Mouse (Mus musculus) liver, embryonic 14.5 days (tissue): ENCODE measurements around the gene Ltbp3. TPM values are rescaled to one million over a fixed set of nuclear protein-coding genes. Genes with fewer than 3 reads are reported as not detected.

Experiments used
- ATAC-seq: fragments of 200-750 bp; cut with Nextera tagmentation; 2 replicates; pipeline ENCODE4 v1.8.0; 2017; ENCODE audit warnings: moderate number of reproducible peaks, mild to moderate bottlenecking, moderate library complexity; ENCODE audit not compliant: insufficient read depth
- DNase-seq, 3 experiments: peaks; one replicate each; pipeline ENCODE4 v3.0.0-alpha.2; 2012 to 2013; ENCODE audit warnings: low read depth in 3 of 3, low spot score in 3 of 3
- H3K27ac ChIP-seq: fragments of 300-500 bp; sonication (generic); 2 replicates; pipeline ENCODE4 v1.5.1; 2014; ENCODE audit warnings: moderate library complexity, mild to moderate bottlenecking, control low read depth, inconsistent platforms
- H3K27me3 ChIP-seq: fragments of 300-500 bp; sonication (generic); 2 replicates; pipeline ENCODE4 v1.6.1; 2014; ENCODE audit warnings: mild to moderate bottlenecking, low read length, moderate library complexity; ENCODE audit not compliant: control insufficient read depth, insufficient read depth
- H3K36me3 ChIP-seq: fragments of 300-500 bp; sonication (generic); replicated peaks from 2 replicates; pipeline ENCODE4 v1.6.1; 2014; ENCODE audit warnings: low read depth; ENCODE audit not compliant: control insufficient read depth, insufficient read depth
- H3K4me1 ChIP-seq, 2 experiments: fragments of 200-500 bp in 1 of 2; fragments of 300-500 bp in 1 of 2; sonication (generic) in 1 of 2; replicated peaks; 2 replicates each; pipeline ENCODE4 v1.6.1; 2012 to 2014; ENCODE audit warnings: antibody characterized with exemption in 1 of 2, inconsistent platforms in 1 of 2, low read length in 1 of 2; ENCODE audit not compliant: control insufficient read depth in 2 of 2, insufficient read depth in 2 of 2
- H3K4me2 ChIP-seq: fragments of 300-500 bp; sonication (generic); 2 replicates; pipeline ENCODE4 v1.6.1; 2014; ENCODE audit warnings: low read depth, mild to moderate bottlenecking, control low read depth, moderate library complexity
- H3K4me3 ChIP-seq, 2 experiments: fragments of 200-500 bp in 1 of 2; fragments of 300-500 bp in 1 of 2; sonication (generic) in 1 of 2; 2 replicates each; pipeline ENCODE4 v1.5.1; 2012 to 2014; ENCODE audit warnings: low read depth in 2 of 2, low read length in 2 of 2, mild to moderate bottlenecking in 2 of 2, control low read depth in 1 of 2, inconsistent platforms in 1 of 2, moderate library complexity in 1 of 2; ENCODE audit not compliant: insufficient read depth in 1 of 2
- H3K9ac ChIP-seq: fragments of 300-500 bp; sonication (generic); replicated peaks from 2 replicates; pipeline ENCODE4 v1.6.1; 2014; ENCODE audit warnings: mild to moderate bottlenecking, control low read depth, moderate library complexity
- H3K9me3 ChIP-seq: fragments of 300-500 bp; sonication (generic); 2 replicates; pipeline ENCODE4 v1.6.1; 2016; ENCODE audit warnings: low read length, mixed read lengths; ENCODE audit not compliant: control insufficient read depth
- CTCF ChIP-seq: IDR thresholded peaks from 2 replicates; pipeline ENCODE4 v1.5.1; 2016; ENCODE audit warnings: antibody characterized with exemption, low read depth, control low read depth
- EP300 ChIP-seq: IDR thresholded peaks from 2 replicates; pipeline ENCODE4 v1.6.1; 2016; ENCODE audit warnings: antibody characterized with exemption, low read depth
- WGBS: fragments of 180-500 bp; shearing (Covaris S2); extraction: QIAGEN DNeasy Blood & Tissue Kit; methylation state at CpG from one replicate; pipeline ENCODE4 v1.1.7; 2014; ENCODE audit not compliant: insufficient replicate concordance; 5-methylcytosine and 5-hydroxymethylcytosine counted together
- polyA plus RNA-seq, 2 experiments: library from polyadenylated mRNA; depleted of rRNA in 1 of 2; stranded (reverse) in 1 of 2; unstranded in 1 of 2; fragments of >200 nt; fragmentation: Nextera tagmentation in 1 of 2; extraction: Ambion mirVana in 1 of 2; gene quantifications; 2 replicates each; pipeline versions ENCODE4 v1.2.1 to v1.2.3; 2012 to 2014

The Ltbp3 gene
- polyA plus RNA-seq, 2 experiments, result 1.6 to 2.1 TPM

GRCm38 (mm10) chr19:5731264-5731978, 9.3 kb upstream of the Ltbp3 start:
- H3K9ac ChIP-seq, result peak overlapping the region; percentile 50
- H3K27me3 ChIP-seq, result peaks cover 6% of the 10 kb centered on the region
- ATAC-seq (peak; percentile 42), DNase-seq (peak; percentile 78 to 83 (median 82))
- no peaks in the 10 kb centered on the region for H3K9me3 ChIP-seq
- H3K27ac ChIP-seq, result no peak overlapping the region; the same call in 1 of the 2 replicates
- peak overlapping the region; percentile 95 for H3K4me2 ChIP-seq
- WGBS, result 1% methylated on average over 47 of the region's 47 CpGs
- H3K36me3 ChIP-seq, result no peaks in the 10 kb centered on the region; the same call in 1 of the 2 replicates
- peak overlapping the region; percentile 62 to 80 for H3K4me3 ChIP-seq
- peaks cover 26 to 32% of the 10 kb centered on the region in 2 experiments for H3K4me1 ChIP-seq
- TF ChIP-seq EP300 (peak; percentile 10; the same call in 1 of the 2 replicates), CTCF (no peak)

DNA sequence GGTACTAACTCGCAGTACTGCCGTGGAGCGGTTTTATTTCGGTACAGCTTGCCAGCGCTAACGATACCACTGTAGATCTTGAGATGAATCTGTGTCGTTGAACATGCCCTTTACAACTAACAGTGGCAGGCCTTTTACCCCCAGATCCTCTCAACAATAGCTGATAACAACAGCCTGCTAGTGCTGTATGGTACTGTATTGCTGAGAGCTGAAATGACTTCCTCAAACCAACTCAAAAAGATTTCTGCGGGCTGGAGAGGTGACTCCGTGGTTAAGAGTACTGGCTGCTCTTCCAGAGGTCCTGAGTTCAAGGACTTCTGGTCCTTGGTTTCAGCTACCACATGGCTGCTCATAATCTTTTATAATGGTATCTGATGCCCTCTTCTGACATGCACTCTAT, 6.4 kb upstream of the Ltbp3 start:
- WGBS, result 59% methylated on average over 9 of the region's 9 CpGs
- Histone ChIP-seq H3K27me3 (peaks cover 12% of the 10 kb centered on the region), H3K4me1 (peaks cover 14 to 18% of the 10 kb centered on the region in 2 experiments), H3K9me3 (no peaks in the 10 kb centered on the region), H3K4me3 (no peak overlapping the region), H3K4me2 (no peak overlapping the region), H3K9ac (no peak overlapping the region), H3K36me3 (no peaks in the 10 kb centered on the region; the same call in 1 of the 2 replicates), H3K27ac (no peak overlapping the region)
- DNase-seq (no peak), ATAC-seq (no peak)
- no peak for TF ChIP-seq EP300

DNA sequence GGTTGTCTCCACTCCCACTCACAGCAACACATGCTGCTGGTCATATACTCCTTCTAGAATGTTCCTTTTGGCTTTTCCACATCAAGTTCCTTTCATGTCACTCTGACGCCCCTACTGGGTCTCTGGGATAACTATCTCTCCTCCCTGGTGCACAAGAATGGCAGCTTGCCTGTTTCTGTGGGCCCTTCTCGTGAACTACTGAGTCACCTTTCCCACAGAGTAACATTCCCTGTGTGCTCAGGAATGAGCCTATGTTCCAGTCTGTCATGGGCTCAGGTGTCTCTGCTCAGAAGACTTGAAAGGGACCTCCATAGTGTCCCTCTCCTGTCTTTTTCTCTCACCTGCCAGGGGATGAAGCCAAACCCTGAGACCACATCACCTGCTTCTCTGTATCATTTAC, 1.3 kb upstream of the Ltbp3 start:
- no peak overlapping the region for H3K4me2 ChIP-seq
- ATAC-seq (no peak), DNase-seq (no peak)
- H3K9me3 ChIP-seq, result no peaks in the 10 kb centered on the region
- no peak overlapping the region for H3K27ac ChIP-seq
- H3K27me3 ChIP-seq, result peaks cover 61% of the 10 kb centered on the region
- no peak overlapping the region for H3K9ac ChIP-seq
- no peak overlapping the region for H3K4me3 ChIP-seq
- 48% methylated on average over 2 of the region's 2 CpGs for WGBS
- no peaks in the 10 kb centered on the region for H3K4me1 ChIP-seq
- H3K36me3 ChIP-seq, result no peaks in the 10 kb centered on the region
- no peak for TF ChIP-seq CTCF
- TF ChIP-seq EP300, result no peak

- H3K27me3 ChIP-seq, result peaks cover 79% of the 10 kb centered on the region
- TF ChIP-seq EP300 (no peak), CTCF (no peak)
- no peak overlapping the region for H3K27ac ChIP-seq
Measured at GRCm38 (mm10) chr19:5741641-5742240, 1.0 kb downstream of the Ltbp3 start.

GRCm38 (mm10) chr19:5742241-5742641, 1.5 kb downstream of the Ltbp3 start:
- H3K9ac ChIP-seq, result no peak overlapping the region
- H3K4me3 ChIP-seq, result peak overlapping the region; percentile 30 to 37; a peak in 3 of 4 replicates
- no peak for DNase-seq
- H3K27ac ChIP-seq, result no peak overlapping the region
- H3K27me3 ChIP-seq, result peaks cover 82% of the 10 kb centered on the region
- H3K4me2 ChIP-seq, result peak overlapping the region; percentile 65
- WGBS, result 10% methylated on average over 32 of the region's 32 CpGs
- no peaks in the 10 kb centered on the region for H3K36me3 ChIP-seq
- no peaks in the 10 kb centered on the region for H3K9me3 ChIP-seq
- ATAC-seq, result no peak
- no peak for TF ChIP-seq CTCF
- no peak for TF ChIP-seq EP300
- H3K4me1 ChIP-seq, result peaks cover 0 to 5% of the 10 kb centered on the region in 2 experiments; a peak in 2 of 4 replicates

More at GRCm38 (mm10) chr19:5741641-5742240, 1.0 kb downstream of the Ltbp3 start:
- H3K4me1 ChIP-seq, result peaks cover 0 to 3% of the 10 kb centered on the region in 2 experiments; a peak in 2 of 4 replicates
- H3K4me2 ChIP-seq, result peak overlapping the region; percentile 65
- H3K9ac ChIP-seq, result no peak overlapping the region
- H3K4me3 ChIP-seq, result peak overlapping the region; percentile 13 to 37
- WGBS, result 1% methylated on average over 53 of the region's 55 CpGs
- DNase-seq, result no peak
- no peak for ATAC-seq
- H3K9me3 ChIP-seq, result no peaks in the 10 kb centered on the region
- H3K36me3 ChIP-seq, result no peaks in the 10 kb centered on the region
